Mouse (Mus musculus) heart, postnatal 0 days (tissue): ENCODE data around the gene Uqcc1. TPM values are rescaled to one million over a fixed set of nuclear protein-coding genes. Genes with fewer than 3 reads are reported as not detected.

ENCODE experiments used
- ATAC-seq: fragments of 200-750 bp; cut with Nextera tagmentation; 2 replicates; pipeline ENCODE4 v1.8.0; 2017; ENCODE audit warnings: low read depth, moderate number of reproducible peaks, moderate library complexity; ENCODE audit not compliant: insufficient read depth
- DNase-seq: peaks from one replicate; pipeline ENCODE4 v3.0.0-alpha.2; 2016; ENCODE audit warnings: low spot score
- H3K27ac ChIP-seq: fragments of 300-500 bp; sonication (generic); 2 replicates; pipeline ENCODE4 v1.5.1; 2014; ENCODE audit warnings: low read depth, mild to moderate bottlenecking
- H3K27me3 ChIP-seq: fragments of 300-500 bp; sonication (generic); 2 replicates; pipeline ENCODE4 v1.6.1; 2014; ENCODE audit warnings: low read length, mixed read lengths; ENCODE audit not compliant: control insufficient read depth, insufficient read depth
- H3K36me3 ChIP-seq: fragments of 300-500 bp; sonication (generic); replicated peaks from 2 replicates; pipeline ENCODE4 v1.6.1; 2014; ENCODE audit warnings: low read length, mixed read lengths; ENCODE audit not compliant: control insufficient read depth, insufficient read depth
- H3K4me1 ChIP-seq: fragments of 300-500 bp; sonication (generic); 2 replicates; pipeline ENCODE4 v1.6.1; 2014; ENCODE audit warnings: antibody characterized with exemption; ENCODE audit not compliant: control insufficient read depth, insufficient read depth
- H3K4me2 ChIP-seq: fragments of 300-500 bp; sonication (generic); 2 replicates; pipeline ENCODE4 v1.6.1; 2014; ENCODE audit warnings: low read depth, mild to moderate bottlenecking, low read length, moderate library complexity
- H3K4me3 ChIP-seq: fragments of 300-500 bp; sonication (generic); 2 replicates; pipeline ENCODE4 v1.5.1; 2014; ENCODE audit warnings: low read depth, low read length
- H3K9ac ChIP-seq: fragments of 300-500 bp; sonication (generic); replicated peaks from 2 replicates; pipeline ENCODE4 v1.6.1; 2014; ENCODE audit warnings: low read depth, low read length, mixed read lengths
- H3K9me3 ChIP-seq: fragments of 300-500 bp; sonication (generic); replicated peaks from 2 replicates; pipeline ENCODE4 v1.6.1; 2016; ENCODE audit warnings: low read length; ENCODE audit not compliant: control insufficient read depth
- CTCF ChIP-seq: IDR thresholded peaks from 2 replicates; pipeline ENCODE4 v1.5.1; 2016; ENCODE audit warnings: antibody characterized with exemption, control low read depth, low read depth
- EP300 ChIP-seq: IDR thresholded peaks from 2 replicates; pipeline ENCODE4 v1.6.1; 2016; ENCODE audit warnings: antibody characterized with exemption, low read depth
- WGBS: fragments of 180-500 bp; shearing (Covaris S2); extraction: QIAGEN DNeasy Blood & Tissue Kit; methylation state at CpG from one replicate; pipeline ENCODE4 v1.1.7; 2014; 5-methylcytosine and 5-hydroxymethylcytosine counted together
- polyA plus RNA-seq: library from polyadenylated mRNA; unstranded; fragments of >200 nt; fragmentation: Nextera tagmentation; extraction: Ambion mirVana; gene quantifications from 2 replicates; pipeline ENCODE4 v1.2.1, GENCODE M21; 2015
- total RNA-seq: library from RNA; depleted of rRNA; stranded (reverse); fragments of >200 nt; gene quantifications from 2 replicates; pipeline ENCODE4 v1.2.3, GENCODE M21; 2014; ENCODE audit warnings: low replicate concordance

The Uqcc1 gene
- total and polyA plus RNA-seq, 2 experiments from 2014 or later = 149 to 167 TPM

- WGBS = 83% methylated on average over 10 of the region's 10 CpGs
- Histone ChIP-seq H3K4me2 (no peak overlapping the region), H3K27me3 (no peaks in the 10 kb centered on the region), H3K4me1 (no peaks in the 10 kb centered on the region), H3K9me3 (no peaks in the 10 kb centered on the region), H3K36me3 (peaks cover 32% of the 10 kb centered on the region), H3K4me3 (no peak overlapping the region), H3K27ac (no peak overlapping the region), H3K9ac (no peak overlapping the region)
- ATAC-seq = no peak
- TF ChIP-seq CTCF = no peak
- no peak for TF ChIP-seq EP300
- DNase-seq = no peak
These were observed 31.8 kb upstream of the Uqcc1 start for GRCm38 (mm10) chr2:155961862-155962261.

- Histone ChIP-seq H3K4me1 (no peaks in the 10 kb centered on the region), H3K4me3 (no peak overlapping the region), H3K27me3 (no peaks in the 10 kb centered on the region), H3K36me3 (peaks cover 22% of the 10 kb centered on the region), H3K27ac (no peak overlapping the region), H3K4me2 (no peak overlapping the region), H3K9ac (no peak overlapping the region), H3K9me3 (no peaks in the 10 kb centered on the region)
- 71% methylated on average over 5 of the region's 5 CpGs for WGBS
- DNase-seq (no peak), ATAC-seq (no peak)
- TF ChIP-seq CTCF (no peak), EP300 (no peak)
These were observed 29.9 kb upstream of the Uqcc1 start for GRCm38 (mm10) chr2:155959981-155960380.

GRCm38 (mm10) chr2:155956134-155957059 is 26.3 kb upstream of the Uqcc1 start, which contains the start of gene Cep250:
Gene Cep250, plus strand, starts transcription at chr2:155956458.
- WGBS = under 1% methylated on average over 55 of the region's 59 CpGs

GRCm38 (mm10) chr2:155952006-155952405 is 21.9 kb upstream of the Uqcc1 start:
- Histone ChIP-seq H3K27ac (no peak overlapping the region), H3K9ac (no peak overlapping the region), H3K4me3 (no peak overlapping the region), H3K27me3 (no peaks in the 10 kb centered on the region), H3K4me1 (no peaks in the 10 kb centered on the region), H3K36me3 (no peaks in the 10 kb centered on the region), H3K4me2 (no peak overlapping the region), H3K9me3 (no peaks in the 10 kb centered on the region)
- DNase-seq = peak; percentile 48
- no peak for TF ChIP-seq EP300
- peak; percentile 67 for TF ChIP-seq CTCF
- ATAC-seq = no peak

More at GRCm38 (mm10) chr2:155956134-155957059, 26.3 kb upstream of the Uqcc1 start, which contains the start of gene Cep250:
- TF ChIP-seq CTCF = no peak
- no peak; the same call in 1 of the 2 replicates for TF ChIP-seq EP300
- no peaks in the 10 kb centered on the region for H3K27me3 ChIP-seq
- peak within 1 kb of the TSS; percentile 85 for H3K27ac ChIP-seq
- peak within 1 kb of the TSS; percentile 96 for H3K4me2 ChIP-seq
- H3K4me1 ChIP-seq = no peaks in the 10 kb centered on the region
- ATAC-seq (peak; percentile 98), DNase-seq (peak; percentile 90)
- no peaks in the 10 kb centered on the region for H3K9me3 ChIP-seq
- H3K9ac ChIP-seq = peak within 1 kb of the TSS; percentile 92
- H3K36me3 ChIP-seq = no peaks in the 10 kb centered on the region
- H3K4me3 ChIP-seq = peak within 1 kb of the TSS; percentile 91

GRCm38 (mm10) chr2:155949362-155949761 is 19.3 kb upstream of the Uqcc1 start:
- WGBS = 28% methylated on average over 6 of the region's 6 CpGs
- DNase-seq = no peak
- no peak overlapping the region for H3K4me2 ChIP-seq

More at GRCm38 (mm10) chr2:155949362-155949761, 19.3 kb upstream of the Uqcc1 start:
- peak overlapping the region; percentile 20; the same call in 1 of the 2 replicates for H3K9ac ChIP-seq
- no peaks in the 10 kb centered on the region for H3K9me3 ChIP-seq
- no peak overlapping the region for H3K4me3 ChIP-seq
- H3K27me3 ChIP-seq = peaks cover 3% of the 10 kb centered on the region; the same call in 1 of the 2 replicates
- no peak overlapping the region for H3K27ac ChIP-seq
- no peak for ATAC-seq
- no peaks in the 10 kb centered on the region for H3K36me3 ChIP-seq
- H3K4me1 ChIP-seq = no peaks in the 10 kb centered on the region
- TF ChIP-seq EP300 (no peak), CTCF (no peak)
